Mouse (Mus musculus) lung, embryonic 14.5 days (tissue): ENCODE results near the gene Lmntd2. TPM values are rescaled to one million over a fixed set of nuclear protein-coding genes. Genes with fewer than 3 reads are reported as not detected.

Experiments used
- ATAC-seq: fragments of 200-750 bp; cut with Nextera tagmentation; 2 replicates; pipeline ENCODE4 v1.8.0; 2017; ENCODE audit warnings: mild to moderate bottlenecking, moderate TSS enrichment, moderate library complexity; ENCODE audit not compliant: insufficient read depth
- DNase-seq: peaks from one replicate; pipeline ENCODE4 v3.0.0-alpha.2; 2015
- H3K27ac ChIP-seq: fragments of 300-500 bp; sonication (generic); 2 replicates; pipeline ENCODE4 v1.5.1; 2014; ENCODE audit warnings: low read depth, mild to moderate bottlenecking, moderate library complexity
- H3K27me3 ChIP-seq: fragments of 300-500 bp; sonication (generic); 2 replicates; pipeline ENCODE4 v1.6.1; 2014; ENCODE audit warnings: low read length, control low read depth; ENCODE audit not compliant: insufficient read depth
- H3K36me3 ChIP-seq: fragments of 300-500 bp; sonication (generic); 2 replicates; pipeline ENCODE4 v1.6.1; 2014; ENCODE audit warnings: control low read depth; ENCODE audit not compliant: insufficient read depth
- H3K4me1 ChIP-seq: fragments of 300-500 bp; sonication (generic); 2 replicates; pipeline ENCODE4 v1.6.1; 2014; ENCODE audit warnings: antibody characterized with exemption, control low read depth; ENCODE audit not compliant: insufficient read depth
- H3K4me2 ChIP-seq: fragments of 300-500 bp; sonication (generic); 2 replicates; pipeline ENCODE4 v1.6.1; 2014; ENCODE audit warnings: mild to moderate bottlenecking
- H3K4me3 ChIP-seq: fragments of 300-500 bp; sonication (generic); 2 replicates; pipeline ENCODE4 v1.5.1; 2014; ENCODE audit warnings: low read depth, low read length
- H3K9ac ChIP-seq: fragments of 300-500 bp; sonication (generic); 2 replicates; pipeline ENCODE4 v1.6.1; 2014
- H3K9me3 ChIP-seq: fragments of 300-500 bp; sonication (generic); 2 replicates; pipeline ENCODE4 v1.6.1; 2016; ENCODE audit warnings: low read depth, low read length, control low read depth
- CTCF ChIP-seq: IDR thresholded peaks from 2 replicates; pipeline ENCODE4 v1.5.1; 2016; ENCODE audit warnings: antibody characterized with exemption, low read depth
- WGBS: fragments of 180-500 bp; shearing (Covaris S2); extraction: QIAGEN DNeasy Blood & Tissue Kit; methylation state at CpG from one replicate; pipeline ENCODE4 v1.1.7; 2014; 5-methylcytosine and 5-hydroxymethylcytosine counted together
- microRNA counts: library from miRNA; unstranded; fragments of <30 nt; microRNA quantifications from one replicate; lab custom pipeline; 2016
- microRNA-seq: library from miRNA; unstranded; fragments of <30 nt; microRNA quantifications from one replicate; pipeline ENCODE4, GENCODE M21; 2016; ENCODE audit warnings: borderline number of aligned reads
- polyA plus RNA-seq: library from polyadenylated mRNA; unstranded; fragments of >200 nt; fragmentation: Nextera tagmentation; extraction: Ambion mirVana; gene quantifications from 2 replicates; pipeline ENCODE4 v1.2.1, GENCODE M21; 2014

Gene Lmntd2
- polyA plus RNA-seq, 1 experiment from 2014 or later = 1.4 TPM

- DNase-seq (no peak), ATAC-seq (no peak)
- Histone ChIP-seq H3K4me1 (peaks cover 13% of the 10 kb centered on the region), H3K27ac (no peak overlapping the region), H3K4me2 (no peak overlapping the region), H3K9ac (no peak overlapping the region), H3K4me3 (no peak overlapping the region), H3K27me3 (no peaks in the 10 kb centered on the region), H3K9me3 (no peaks in the 10 kb centered on the region), H3K36me3 (peaks cover 57% of the 10 kb centered on the region)
- TF ChIP-seq CTCF = no peak
- 75% methylated on average over 6 of the region's 6 CpGs for WGBS
These were observed 49.0 kb downstream of the Lmntd2 start for GRCm38 (mm10) chr7:141164850-141165249.

- Histone ChIP-seq H3K36me3 (peaks cover 62% of the 10 kb centered on the region), H3K4me3 (no peak overlapping the region), H3K4me2 (no peak overlapping the region), H3K9me3 (no peaks in the 10 kb centered on the region), H3K27ac (no peak overlapping the region), H3K27me3 (no peaks in the 10 kb centered on the region), H3K4me1 (peaks cover 10% of the 10 kb centered on the region), H3K9ac (no peak overlapping the region)
- DNase-seq = no peak
- ATAC-seq = no peak
- WGBS = 91% methylated on average over 7 of the region's 7 CpGs
- no peak for TF ChIP-seq CTCF
These were observed 49.5 kb downstream of the Lmntd2 start for GRCm38 (mm10) chr7:141164397-141164796.

MicroRNA genes within 50 kb of the gene (microRNA counts, 519-probe panel; counts per million panel counts)
- 3,389 counts per million, percentile 67 among the panel's probes with 10 or more counts for microRNA mmu-miR-210 (lab: Ali Mortazavi, UCI)

Small RNAs within 50 kb of the gene (microRNA-seq; reads per million reads assigned to microRNA genes)
- gene Mir210 = 553 reads per million, percentile 67 among the genes with 10 or more reads in this experiment

Other genes starting within 250 kb of the Lmntd2 start
- 35.4 and 42.5 TPM in 2 replicates for gene Ifitm1, start 246.9 kb downstream of the Lmntd2 start, polyA plus RNA-seq
- 164 and 183 TPM in 2 replicates for gene Ifitm3, start 203.3 kb downstream of the Lmntd2 start, polyA plus RNA-seq
- gene Ifitm6, start 196.2 kb downstream of the Lmntd2 start, polyA plus RNA-seq = 0.49 and 1.1 TPM in 2 replicates
- gene Gm17387, start 184.9 kb downstream of the Lmntd2 start, polyA plus RNA-seq = not detected in 2 replicates
- gene B4galnt4, start 153.0 kb downstream of the Lmntd2 start, polyA plus RNA-seq = 5.6 and 7.1 TPM in 2 replicates
- 7.5 and 8.7 TPM in 2 replicates for gene Pkp3, start 135.9 kb downstream of the Lmntd2 start, polyA plus RNA-seq
- 7.8 and 9.8 TPM in 2 replicates for gene Sigirr, start 113.5 kb downstream of the Lmntd2 start, polyA plus RNA-seq
- gene Ano9, start 96.3 kb downstream of the Lmntd2 start, polyA plus RNA-seq = 4.2 and 4.3 TPM in 2 replicates
- gene Ptdss2, start 91.7 kb downstream of the Lmntd2 start, polyA plus RNA-seq = 50.6 and 57.7 TPM in 2 replicates
- gene Rnh1, start 41.2 kb downstream of the Lmntd2 start, polyA plus RNA-seq = 124 and 130 TPM in 2 replicates
- gene Hras, start 20.1 kb downstream of the Lmntd2 start, polyA plus RNA-seq = 85.8 and 97.4 TPM in 2 replicates
- gene Lrrc56, start 19.9 kb downstream of the Lmntd2 start, polyA plus RNA-seq = 3.8 and 4.3 TPM in 2 replicates
- gene Rassf7, start 1.8 kb upstream of the Lmntd2 start, polyA plus RNA-seq = 38.9 and 41.1 TPM in 2 replicates
- gene Phrf1, start 14.7 kb upstream of the Lmntd2 start, polyA plus RNA-seq = 80.7 and 85.4 TPM in 2 replicates
- gene Irf7, start 52.4 kb upstream of the Lmntd2 start, polyA plus RNA-seq = 1.0 and 1.9 TPM in 2 replicates
- not detected in 2 replicates for gene Cdhr5, start 62.7 kb upstream of the Lmntd2 start, polyA plus RNA-seq
- gene Sct, start 65.1 kb upstream of the Lmntd2 start, polyA plus RNA-seq = 2.2 and 5.1 TPM in 2 replicates
- 1.0 and 1.4 TPM in 2 replicates for gene Drd4, start 77.9 kb upstream of the Lmntd2 start, polyA plus RNA-seq
- gene Deaf1, start 113.6 kb upstream of the Lmntd2 start, polyA plus RNA-seq = 69.8 and 74.2 TPM in 2 replicates
- gene Tmem80, start 113.7 kb upstream of the Lmntd2 start, polyA plus RNA-seq = 28.8 and 30.3 TPM in 2 replicates
- gene Eps8l2, start 124.8 kb upstream of the Lmntd2 start, polyA plus RNA-seq = 20.0 and 22.4 TPM in 2 replicates
- 241 and 257 TPM in 2 replicates for gene Taldo1, start 178.1 kb upstream of the Lmntd2 start, polyA plus RNA-seq
- gene Gatd1, start 200.1 kb upstream of the Lmntd2 start, polyA plus RNA-seq = 48.5 and 49.1 TPM in 2 replicates
- gene Cend1, start 215.4 kb upstream of the Lmntd2 start, polyA plus RNA-seq = not detected in 2 replicates
- gene Slc25a22, start 223.8 kb upstream of the Lmntd2 start, polyA plus RNA-seq = 27.6 and 30.1 TPM in 2 replicates
- gene Pidd1, start 229.9 kb upstream of the Lmntd2 start, polyA plus RNA-seq = 12.6 and 14.2 TPM in 2 replicates
- 1,415 and 1,470 TPM in 2 replicates for gene Rplp2, start 233.3 kb upstream of the Lmntd2 start, polyA plus RNA-seq
- gene Pnpla2, start 241.1 kb upstream of the Lmntd2 start, polyA plus RNA-seq = 26.1 and 26.3 TPM in 2 replicates
- gene Cracr2b, start 247.0 kb upstream of the Lmntd2 start, polyA plus RNA-seq = 15.1 and 18.9 TPM in 2 replicates